In the genomic region with DNA sequence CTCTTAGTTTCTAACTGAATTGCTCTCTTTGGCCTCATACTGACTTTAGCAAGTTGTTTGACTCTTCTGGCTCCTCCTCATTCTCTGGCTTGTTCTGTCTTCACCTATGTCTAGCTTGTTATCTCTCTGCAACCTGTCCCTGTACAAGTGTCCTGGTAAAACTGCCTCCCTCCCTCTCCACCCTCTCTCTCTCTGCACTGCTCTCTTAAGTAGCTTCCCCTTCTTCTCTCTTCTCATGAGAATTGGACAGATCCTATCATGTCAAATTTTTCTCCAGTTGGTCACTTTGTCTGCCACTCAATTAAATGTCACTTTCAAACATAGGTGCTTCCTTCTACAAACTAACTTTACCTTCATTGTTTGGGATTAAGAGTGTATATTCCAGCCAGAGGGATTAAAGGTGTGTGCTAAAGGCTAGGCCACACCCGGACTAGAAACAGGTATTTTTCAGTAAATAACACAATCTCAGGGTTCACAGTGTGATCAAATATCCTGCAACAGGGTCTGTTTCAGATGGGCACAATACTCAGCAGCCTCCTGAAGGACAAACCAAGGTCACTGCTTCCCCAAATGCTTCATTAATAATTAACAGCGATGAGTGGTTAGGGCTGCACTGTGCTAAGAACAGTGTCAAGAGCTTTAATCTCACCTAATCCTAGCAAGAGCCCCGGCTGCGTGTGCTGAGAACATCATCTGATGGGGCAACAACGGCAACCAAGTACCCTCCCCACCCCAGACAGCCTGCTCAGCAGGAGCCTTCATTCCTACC, we compare ENCODE assay signal across 15 mouse cellular contexts. TPM values are rescaled to one million over a fixed set of nuclear protein-coding genes. Genes with fewer than 3 reads are reported as not detected.
DNase-seq lines count a peak whose midpoint lies in the region; ATAC-seq and TF ChIP-seq lines count a peak whose summit lies in the region.
"Had no signal": no experiment of that assay in that cellular context is flagged by ENCODE, and none has a peak within 500 bp of the region (broad histone marks: within the 10 kb centered on the region; RNA-seq: fewer than 3 reads in every experiment).

No protein-coding gene starts in this region.

- no peak for ATAC-seq in heart, embryonic 11.5 days (replicated peaks; ENCODE audit: insufficient number of reproducible peaks, low FRiP score, low TSS enrichment)
- no peak for ATAC-seq in lung, embryonic 15.5 days (ENCODE audit: borderline replicate concordance, extremely low read depth, low FRiP score, low TSS enrichment)
- no peak for ATAC-seq in lung, postnatal 0 days
- no peak; the same call in 1 of the 2 replicates for ATAC-seq in liver, embryonic 11.5 days (replicated peaks; ENCODE audit: low FRiP score)
- ATAC-seq: activated CD4-positive, CD25-positive, alpha-beta regulatory T cell, adult 4 months had no signal

- H3K27me3 ChIP-seq in heart, embryonic 11.5 days (ENCODE audit: control insufficient read depth, insufficient read depth, low read length) = peaks cover 2% of the 10 kb centered on the region; the same call in 1 of the 2 replicates
- H3K27me3 ChIP-seq in lung, embryonic 15.5 days = peaks cover 10% of the 10 kb centered on the region; the same call in 1 of the 2 replicates
- H3K27me3 ChIP-seq in lung, postnatal 0 days (replicated peaks; ENCODE audit: insufficient read depth, low read length) = no peaks in the 10 kb centered on the region
- no peaks in the 10 kb centered on the region for H3K27me3 ChIP-seq in liver, embryonic 11.5 days (replicated peaks; ENCODE audit: control insufficient read depth, insufficient read depth, low read length)
- H3K27me3 ChIP-seq: embryonic facial prominence, embryonic 15.5 days had no signal

- H3K9me3 ChIP-seq in heart, embryonic 11.5 days (replicated peaks; ENCODE audit: control insufficient read depth, low read length) = no peaks in the 10 kb centered on the region
- no peaks in the 10 kb centered on the region for H3K9me3 ChIP-seq in lung, embryonic 15.5 days
- no peaks in the 10 kb centered on the region for H3K9me3 ChIP-seq in lung, postnatal 0 days (ENCODE audit: low read length)
- no peaks in the 10 kb centered on the region for H3K9me3 ChIP-seq in liver, embryonic 11.5 days (ENCODE audit: control insufficient read depth, low read length)
- H3K9me3 ChIP-seq: embryonic facial prominence, embryonic 15.5 days had no signal

- no peaks in the 10 kb centered on the region for H3K36me3 ChIP-seq in heart, embryonic 11.5 days (ENCODE audit: control insufficient read depth, insufficient read depth, low read length)
- no peaks in the 10 kb centered on the region for H3K36me3 ChIP-seq in lung, embryonic 15.5 days
- H3K36me3 ChIP-seq in lung, postnatal 0 days (ENCODE audit: insufficient read depth, low read length) = no peaks in the 10 kb centered on the region
- H3K36me3 ChIP-seq in liver, embryonic 11.5 days (ENCODE audit: control insufficient read depth, insufficient read depth, low read length) = no peaks in the 10 kb centered on the region
- H3K36me3 ChIP-seq: embryonic facial prominence, embryonic 15.5 days had no signal

- no peak for DNase-seq in heart, postnatal 25 days (ENCODE audit: low spot score)
- DNase-seq in lung, postnatal 0 days (ENCODE audit: low spot score) = no peak
- no peak for DNase-seq in liver, embryonic 11.5 days (ENCODE audit: low spot score)
- DNase-seq in yolk sac, embryonic 10.5 days (ENCODE audit: low spot score) = peak; percentile 36
- no peak for DNase-seq in ovary, postnatal 14 days (ENCODE audit: low spot score)
- DNase-seq in embryo, embryonic 9.5 days (ENCODE audit: extremely low spot score) = no peak
- DNase-seq: lung, adult 18-20 months; retina, postnatal 1 day had no signal

- no peak overlapping the region for H3K4me3 ChIP-seq in heart, embryonic 11.5 days (ENCODE audit: low read depth, low read length)
- H3K4me3 ChIP-seq in lung, embryonic 15.5 days = no peak overlapping the region
- H3K4me3 ChIP-seq in lung, postnatal 0 days (ENCODE audit: low read depth, low read length) = no peak overlapping the region
- H3K4me3 ChIP-seq in liver, embryonic 11.5 days (ENCODE audit: low read depth, low read length) = peak overlapping the region; percentile 30
- H3K4me3 ChIP-seq: embryonic facial prominence, embryonic 15.5 days had no signal

- peak overlapping the region; percentile 2; the same call in 1 of the 2 replicates for H3K4me2 ChIP-seq in heart, embryonic 11.5 days
- H3K4me2 ChIP-seq in lung, embryonic 15.5 days = no peak overlapping the region
- no peak overlapping the region for H3K4me2 ChIP-seq in lung, postnatal 0 days (replicated peaks; ENCODE audit: low read depth, low read length)
- H3K4me2 ChIP-seq in liver, embryonic 11.5 days = peak overlapping the region; percentile 83

- H3K4me1 ChIP-seq in heart, embryonic 11.5 days (ENCODE audit: control insufficient read depth, insufficient read depth, low read length) = peaks cover 10% of the 10 kb centered on the region
- H3K4me1 ChIP-seq in lung, embryonic 15.5 days = peaks cover 38% of the 10 kb centered on the region
- peaks cover 9% of the 10 kb centered on the region; the same call in 1 of the 2 replicates for H3K4me1 ChIP-seq in lung, postnatal 0 days (ENCODE audit: insufficient read depth, low read depth, low read length)
- H3K4me1 ChIP-seq in liver, embryonic 11.5 days (replicated peaks; ENCODE audit: control insufficient read depth, insufficient read depth, low read length) = peaks cover 43% of the 10 kb centered on the region

- intact Hi-C loops in heart, postnatal 25 days (cut with DNase I) = no loop called here

- TF ChIP-seq EP300 in lung, postnatal 0 days (IDR thresholded peaks at IDR 0.05) = no peak

- 72% methylated on average over 5 of the region's 5 CpGs for WGBS in heart, embryonic 11.5 days (ENCODE audit: insufficient replicate concordance)
- WGBS in lung, embryonic 15.5 days = 69% methylated on average over 5 of the region's 5 CpGs
- 55% methylated on average over 5 of the region's 5 CpGs for WGBS in lung, postnatal 0 days
- WGBS in liver, embryonic 11.5 days = 57% methylated on average over 5 of the region's 5 CpGs

- H3K9ac ChIP-seq in heart, embryonic 11.5 days (ENCODE audit: low read depth, low read length) = no peak overlapping the region
- H3K9ac ChIP-seq in lung, embryonic 15.5 days = no peak overlapping the region
- H3K9ac ChIP-seq in lung, postnatal 0 days (replicated peaks; ENCODE audit: low read depth) = no peak overlapping the region
- H3K9ac ChIP-seq in liver, embryonic 11.5 days (ENCODE audit: low read depth, low read length) = peak overlapping the region; percentile 63
- H3K9ac ChIP-seq: embryonic facial prominence, embryonic 15.5 days had no signal

- TF ChIP-seq CTCF in lung, postnatal 0 days (IDR thresholded peaks at IDR 0.05) = no peak

- H3K27ac ChIP-seq in heart, embryonic 11.5 days (ENCODE audit: low read depth, low read length) = no peak overlapping the region
- H3K27ac ChIP-seq in lung, embryonic 15.5 days = peak overlapping the region; percentile 15; the same call in 1 of the 2 replicates
- no peak overlapping the region for H3K27ac ChIP-seq in lung, postnatal 0 days (ENCODE audit: low read length)
- H3K27ac ChIP-seq in liver, embryonic 11.5 days (ENCODE audit: low read depth, low read length) = peak overlapping the region; percentile 97
- H3K27ac ChIP-seq: embryonic facial prominence, embryonic 15.5 days had no signal

RNA-seq across cellular contexts. Expression of gene Acss1, which starts 4.0 kb away (rescaled TPM):
- polyA plus RNA-seq in heart, embryonic 11.5 days (2014; fragmentation: Nextera tagmentation; extraction: Ambion mirVana) = 14.8 and 16.8 TPM in 2 replicates
- 100 to 1,000 TPM; 217 to 247 TPM for total RNA-seq in heart, postnatal 25 days (2021)
- polyA plus RNA-seq in lung, embryonic 15.5 days (2015; fragmentation: Nextera tagmentation; extraction: Ambion mirVana) = 8.1 and 8.8 TPM in 2 replicates
- 12.9 and 13.4 TPM in 2 replicates for polyA plus RNA-seq in lung, postnatal 0 days (2015; fragmentation: Nextera tagmentation; extraction: Ambion mirVana)
- polyA plus RNA-seq in liver, embryonic 11.5 days (2014; fragmentation: Nextera tagmentation; extraction: Ambion mirVana) = 67.2 and 77.0 TPM in 2 replicates

RNA-seq across cellular contexts. Expression of gene Vsx1, which starts 24.8 kb away (rescaled TPM):
- polyA plus RNA-seq in heart, embryonic 11.5 days (2014; fragmentation: Nextera tagmentation; extraction: Ambion mirVana) = not detected in 2 replicates
- under 1 TPM in 1 of 2 experiments, not detected in 1; 0.10 TPM for total RNA-seq in heart, postnatal 25 days (2021)
- not detected in 2 replicates for polyA plus RNA-seq in lung, embryonic 15.5 days (2015; fragmentation: Nextera tagmentation; extraction: Ambion mirVana)
- polyA plus RNA-seq in lung, postnatal 0 days (2015; fragmentation: Nextera tagmentation; extraction: Ambion mirVana) = not detected in 2 replicates
- not detected in 2 replicates for polyA plus RNA-seq in liver, embryonic 11.5 days (2014; fragmentation: Nextera tagmentation; extraction: Ambion mirVana)
- total RNA-seq: layer of hippocampus, adult 8-10 months had no signal
- polyA plus RNA-seq: activated CD4-positive, CD25-positive, alpha-beta regulatory T cell, adult 4 months; gonadal fat pad, adult 2 months; testis, adult 2 months had no signal

RNA-seq across cellular contexts. Expression of gene Apmap, which starts 56.0 kb away (rescaled TPM):
- 31.1 and 35.2 TPM in 2 replicates for polyA plus RNA-seq in heart, embryonic 11.5 days (2014; fragmentation: Nextera tagmentation; extraction: Ambion mirVana)
- total RNA-seq in heart, postnatal 25 days (2021) = 10 to 100 TPM; 52.0 to 55.7 TPM
- polyA plus RNA-seq in lung, embryonic 15.5 days (2015; fragmentation: Nextera tagmentation; extraction: Ambion mirVana) = 51.7 and 53.7 TPM in 2 replicates
- polyA plus RNA-seq in lung, postnatal 0 days (2015; fragmentation: Nextera tagmentation; extraction: Ambion mirVana) = 44.1 and 50.7 TPM in 2 replicates
- 35.0 and 38.9 TPM in 2 replicates for polyA plus RNA-seq in liver, embryonic 11.5 days (2014; fragmentation: Nextera tagmentation; extraction: Ambion mirVana)

Comparison
In these comparisons a context has a peak if more than half of its experiments do, and no peak if none do; other contexts are left out.
1. H3K27ac ChIP-seq: peak in lung, embryonic 15.5 days (single experiment) and liver, embryonic 11.5 days (single experiment); none in heart, embryonic 11.5 days (single experiment) and lung, postnatal 0 days (single experiment).
2. H3K4me2 ChIP-seq: peak in heart, embryonic 11.5 days (single experiment) and liver, embryonic 11.5 days (single experiment); none in lung, embryonic 15.5 days (single experiment) and lung, postnatal 0 days (single experiment).